Mouse (Mus musculus) cerebellum, adult 8-10 months (tissue): ENCODE measurements around the gene Cux2.

Experiments
- DNase-seq: peaks from one replicate; pipeline ENCODE4 v3.0.0; 2022

The Cux2 gene

GRCm38 (mm10) chr5:121815067-121815466, 234.8 kb downstream of the Cux2 start:
- DNase-seq = peak; percentile 78

- peak; percentile 22 for DNase-seq
Observed at GRCm38 (mm10) chr5:121813744-121814143, 236.2 kb downstream of the Cux2 start.

- DNase-seq = peak; percentile 15
Observed at GRCm38 (mm10) chr5:121812526-121813243, 237.2 kb downstream of the Cux2 start.

- DNase-seq = peak; percentile 48
Observed at GRCm38 (mm10) chr5:121811485-121811931, 238.4 kb downstream of the Cux2 start.

- DNase-seq = no peak
Observed at GRCm38 (mm10) chr5:121810331-121811151, 239.4 kb downstream of the Cux2 start.

- peak; percentile 43 for DNase-seq
Observed at GRCm38 (mm10) chr5:121809667-121810224, 240.2 kb downstream of the Cux2 start.

GRCm38 (mm10) chr5:121808202-121808601, 241.7 kb downstream of the Cux2 start:
- DNase-seq = no peak

GRCm38 (mm10) chr5:121807186-121807585, 242.7 kb downstream of the Cux2 start:
- DNase-seq = peak; percentile 23
